Comparison of ENCODE assay signal across 25 mouse cellular contexts in the genomic region with DNA sequence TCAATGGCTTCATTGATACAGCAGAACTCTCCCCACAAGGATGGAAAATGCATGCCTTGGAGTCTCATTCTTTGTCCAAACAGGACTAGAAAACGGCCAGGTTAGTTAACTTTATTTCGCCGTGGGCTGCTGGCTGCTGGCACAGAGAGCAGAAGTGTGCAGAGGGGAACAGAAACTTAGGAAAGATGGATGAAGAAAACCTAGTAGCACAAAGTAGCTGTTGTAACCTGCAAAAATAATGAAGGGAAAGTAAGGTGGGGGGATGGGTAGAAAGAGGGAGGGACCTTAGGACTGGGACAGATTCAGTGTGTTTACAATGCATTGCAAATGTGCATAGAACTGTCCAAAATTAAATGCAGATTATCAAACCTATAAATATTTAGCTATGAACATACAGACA.
"Had no signal": no experiment of that assay in that cellular context is flagged by ENCODE, and none has a peak within 500 bp of the region (broad histone marks: within the 10 kb centered on the region; RNA-seq: fewer than 3 reads in every experiment).

No protein-coding gene starts in this region.

- ATAC-seq: inflammation-experienced regulatory T-cells, adult 6 months; intestine, embryonic 15.5 days; intestine, postnatal 0 days had no signal

- H3K9ac ChIP-seq: heart, embryonic 12.5 days; heart, embryonic 15.5 days; hindbrain, embryonic 13.5 days; hindbrain, embryonic 15.5 days; intestine, embryonic 15.5 days; limb, embryonic 12.5 days had no signal

- H3K4me3 ChIP-seq: gastrocnemius, adult 2 months; heart, adult 2 months; heart, embryonic 10.5 days; heart, embryonic 12.5 days; heart, embryonic 15.5 days; hindbrain, embryonic 13.5 days; hindbrain, embryonic 15.5 days; intestine, embryonic 15.5 days; layer of hippocampus, adult 2 months; left cerebral cortex, adult 2 months; limb, embryonic 10.5 days; limb, embryonic 12.5 days had no signal

- H3K27me3 ChIP-seq: heart, embryonic 12.5 days; heart, embryonic 15.5 days; hindbrain, embryonic 13.5 days; hindbrain, embryonic 15.5 days; intestine, embryonic 15.5 days; limb, embryonic 12.5 days had no signal

- H3K4me2 ChIP-seq: heart, embryonic 12.5 days; heart, embryonic 15.5 days; hindbrain, embryonic 13.5 days; hindbrain, embryonic 15.5 days; intestine, embryonic 15.5 days; limb, embryonic 12.5 days; liver, embryonic 11.5 days had no signal

- H3K36me3 ChIP-seq: heart, embryonic 10.5 days; heart, embryonic 12.5 days; heart, embryonic 15.5 days; hindbrain, embryonic 13.5 days; hindbrain, embryonic 15.5 days; intestine, embryonic 15.5 days; limb, embryonic 10.5 days; limb, embryonic 12.5 days had no signal

- H3K27ac ChIP-seq: gastrocnemius, adult 2 months; heart, adult 2 months; heart, embryonic 10.5 days; heart, embryonic 15.5 days; hindbrain, embryonic 13.5 days; hindbrain, embryonic 15.5 days; intestine, embryonic 15.5 days; layer of hippocampus, adult 2 months; left cerebral cortex, adult 2 months; limb, embryonic 10.5 days; limb, embryonic 12.5 days had no signal

- H3K9me3 ChIP-seq: heart, embryonic 10.5 days; heart, embryonic 15.5 days; hindbrain, embryonic 13.5 days; hindbrain, embryonic 15.5 days; intestine, embryonic 15.5 days; limb, embryonic 10.5 days; limb, embryonic 12.5 days had no signal

- DNase-seq: gastrocnemius, adult 2 months; gastrocnemius, postnatal 10 days; gastrocnemius, postnatal 25 days; heart, adult 2 months; heart, postnatal 14 days; heart, postnatal 36 days; kidney, adult 18-20 months; kidney, adult 8-10 months; kidney, postnatal 10 days; kidney, postnatal 25 days; kidney, postnatal 4 days; liver had no signal

- H3K4me1 ChIP-seq: heart, embryonic 10.5 days; hindbrain, embryonic 13.5 days; hindbrain, embryonic 15.5 days had no signal
